Mouse (Mus musculus) liver, postnatal 0 days (tissue): ENCODE data around the gene Dst.

ENCODE experiments used
- CTCF ChIP-seq: sonication (generic); IDR thresholded peaks from 2 replicates; pipeline ENCODE4 v1.5.1; 2016; ENCODE audit warnings: antibody characterized with exemption, low read depth
- EP300 ChIP-seq: IDR thresholded peaks from 2 replicates; pipeline ENCODE4 v1.6.1; 2016; ENCODE audit warnings: antibody characterized with exemption, low read depth, mild to moderate bottlenecking

- TF ChIP-seq CTCF = no peak
- no peak for TF ChIP-seq EP300
Measured at GRCm38 (mm10) chr1:34132875-34133274, 224.8 kb downstream of the Dst start.
